Mouse (Mus musculus): ENCODE measurements at regions not wholly inside any gene's neighbourhood (a gene's known extent, or its start where the extent isn't known, plus 50 kb on each side); places are given as distances from the start of the nearest gene placed in this dataset.

GRCm38 (mm10) chr8:76601566-76601965 lies 297.7 kb upstream of the Nr3c2 start:
- Histone ChIP-seq H3K4me1 (ENCODE audit: insufficient read depth) (no peaks in the 10 kb centered on the region), H3K4me3 (ENCODE audit: low read depth, low read length) (no peak overlapping the region), H3K36me3 (replicated peaks; ENCODE audit: insufficient read depth, low read length) (no peaks in the 10 kb centered on the region), H3K27ac (ENCODE audit: low read depth) (no peak overlapping the region), H3K4me2 (ENCODE audit: low read depth, low read length) (no peak overlapping the region), H3K9me3 (ENCODE audit: low read length) (no peaks in the 10 kb centered on the region), H3K9ac (replicated peaks) (no peak overlapping the region), H3K27me3 (ENCODE audit: insufficient read depth, low read length) (no peaks in the 10 kb centered on the region)
- ATAC-seq (no peak), DNase-seq (no peak)
- TF ChIP-seq EP300 (IDR thresholded peaks at IDR 0.05; ENCODE audit: low read depth) (no peak), CTCF (IDR thresholded peaks at IDR 0.05; ENCODE audit: low read depth) (no peak)
- WGBS (ENCODE audit: insufficient replicate concordance) = 40% methylated on average over 1 of the region's 1 CpGs

GRCm38 (mm10) chr8:76618721-76619120 lies 280.5 kb upstream of the Nr3c2 start:
- no peak overlapping the region for H3K4me2 ChIP-seq (ENCODE audit: low read depth, low read length)
- no peaks in the 10 kb centered on the region for H3K9me3 ChIP-seq (ENCODE audit: low read length)
- no peak overlapping the region for H3K27ac ChIP-seq (ENCODE audit: low read depth)
- H3K9ac ChIP-seq (replicated peaks) = no peak overlapping the region
- no peaks in the 10 kb centered on the region for H3K4me1 ChIP-seq (ENCODE audit: insufficient read depth)
- no peaks in the 10 kb centered on the region for H3K27me3 ChIP-seq (ENCODE audit: insufficient read depth, low read length)
- no peaks in the 10 kb centered on the region for H3K36me3 ChIP-seq (replicated peaks; ENCODE audit: insufficient read depth, low read length)
- ATAC-seq (no peak), DNase-seq (no peak)
- TF ChIP-seq EP300 (IDR thresholded peaks at IDR 0.05; ENCODE audit: low read depth) (no peak), CTCF (IDR thresholded peaks at IDR 0.05; ENCODE audit: low read depth) (no peak)
- H3K4me3 ChIP-seq (ENCODE audit: low read depth, low read length) = no peak overlapping the region
- 68% methylated on average over 2 of the region's 2 CpGs for WGBS (ENCODE audit: insufficient replicate concordance)

- WGBS (ENCODE audit: insufficient replicate concordance) = 72% methylated on average over 3 of the region's 3 CpGs
- DNase-seq (no peak), ATAC-seq (no peak)
- no peak overlapping the region for H3K9ac ChIP-seq (replicated peaks)
- H3K4me3 ChIP-seq (ENCODE audit: low read depth, low read length) = no peak overlapping the region
- TF ChIP-seq CTCF (IDR thresholded peaks at IDR 0.05; ENCODE audit: low read depth) (no peak), EP300 (IDR thresholded peaks at IDR 0.05; ENCODE audit: low read depth) (no peak)
- H3K9me3 ChIP-seq (ENCODE audit: low read length) = no peaks in the 10 kb centered on the region
- H3K36me3 ChIP-seq (replicated peaks; ENCODE audit: insufficient read depth, low read length) = no peaks in the 10 kb centered on the region
- no peaks in the 10 kb centered on the region for H3K4me1 ChIP-seq (ENCODE audit: insufficient read depth)
- no peaks in the 10 kb centered on the region for H3K27me3 ChIP-seq (ENCODE audit: insufficient read depth, low read length)
- no peak overlapping the region for H3K4me2 ChIP-seq (ENCODE audit: low read depth, low read length)
- H3K27ac ChIP-seq (ENCODE audit: low read depth) = no peak overlapping the region
Observed at GRCm38 (mm10) chr8:76620853-76621252, 278.4 kb upstream of the Nr3c2 start.

GRCm38 (mm10) chr8:76633086-76633485 lies 266.2 kb upstream of the Nr3c2 start:
- no peak overlapping the region for H3K27ac ChIP-seq (ENCODE audit: low read depth)
- H3K4me3 ChIP-seq (ENCODE audit: low read depth, low read length) = no peak overlapping the region
- H3K36me3 ChIP-seq (replicated peaks; ENCODE audit: insufficient read depth, low read length) = no peaks in the 10 kb centered on the region
- no peaks in the 10 kb centered on the region for H3K27me3 ChIP-seq (ENCODE audit: insufficient read depth, low read length)
- H3K9ac ChIP-seq (replicated peaks) = no peak overlapping the region
- H3K4me2 ChIP-seq (ENCODE audit: low read depth, low read length) = no peak overlapping the region
- DNase-seq = no peak
- no peak for ATAC-seq
- 48% methylated on average over 1 of the region's 1 CpGs for WGBS (ENCODE audit: insufficient replicate concordance)
- H3K4me1 ChIP-seq (ENCODE audit: insufficient read depth) = no peaks in the 10 kb centered on the region
- no peak for TF ChIP-seq EP300 (IDR thresholded peaks at IDR 0.05; ENCODE audit: low read depth)
- no peak for TF ChIP-seq CTCF (IDR thresholded peaks at IDR 0.05; ENCODE audit: low read depth)
- H3K9me3 ChIP-seq (ENCODE audit: low read length) = no peaks in the 10 kb centered on the region
